13 mouse cellular contexts compared by ENCODE assay signal in the genomic region with DNA sequence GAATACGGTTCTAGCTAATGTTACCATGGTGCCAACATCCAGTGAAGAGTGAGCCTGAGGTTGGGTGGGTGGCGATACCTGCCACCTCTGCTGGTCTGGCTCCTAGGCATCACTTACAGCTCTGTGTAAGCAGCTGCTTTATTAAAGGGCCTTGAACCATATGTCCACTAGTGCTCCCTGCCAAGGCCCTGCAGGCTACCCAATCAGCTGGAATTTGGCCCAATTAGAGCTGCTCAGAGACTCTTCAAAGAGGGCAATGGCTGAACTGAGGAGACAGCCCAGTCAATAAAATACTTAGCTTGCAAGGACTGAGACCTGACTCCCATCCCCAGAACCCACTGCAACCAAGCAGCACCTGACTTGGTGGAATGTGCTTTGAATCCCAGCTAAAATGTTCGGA.
"Had no signal": no experiment of that assay in that cellular context is flagged by ENCODE, and none has a peak within 500 bp of the region (broad histone marks: within the 10 kb centered on the region; RNA-seq: fewer than 3 reads in every experiment).

No protein-coding gene starts in this region.

- H3K27me3 ChIP-seq: limb, embryonic 13.5 days; midbrain, embryonic 12.5 days had no signal

- DNase-seq: kidney, adult 11 months; kidney, postnatal 10 days; kidney, postnatal 4 days; lung, adult 18-20 months; right cerebral cortex, adult 18-20 months; right cerebral cortex, postnatal 25 days; thymus, postnatal 36 days had no signal

- H3K4me1 ChIP-seq: midbrain, embryonic 12.5 days had no signal

- H3K27ac ChIP-seq: layer of hippocampus, adult 2 months; left cerebral cortex, adult 2 months; limb, embryonic 13.5 days; liver, embryonic 14.5 days; midbrain, embryonic 12.5 days had no signal

- H3K9me3 ChIP-seq: midbrain, embryonic 12.5 days had no signal

- H3K4me2 ChIP-seq: limb, embryonic 13.5 days; midbrain, embryonic 12.5 days had no signal

- H3K36me3 ChIP-seq: limb, embryonic 13.5 days; midbrain, embryonic 12.5 days had no signal

- H3K9ac ChIP-seq: limb, embryonic 13.5 days; liver, embryonic 14.5 days; midbrain, embryonic 12.5 days had no signal

- H3K4me3 ChIP-seq: layer of hippocampus, adult 2 months; left cerebral cortex, adult 2 months; limb, embryonic 13.5 days; midbrain, embryonic 12.5 days; myocyte had no signal
